Mouse (Mus musculus): ENCODE data around the gene Prr29.
A peak's percentile ranks its signal among the peaks of the same experiment; 100 is the strongest.
"Not testable (repeated sequence)": the region's sequence is repeated elsewhere in the genome, so short reads cannot be mapped to it uniquely, and the experiment has no call there.

Gene Prr29

GRCm38 (mm10) chr11:106365366-106365765 lies at the start of gene Prr29:
TSS of gene Prr29 (plus strand) at chr11:106365472.
- DNase-seq: no peak

- no peak for DNase-seq
Observed at GRCm38 (mm10) chr11:106316416-106316815, 48.9 kb upstream of the Prr29 start.

DNA sequence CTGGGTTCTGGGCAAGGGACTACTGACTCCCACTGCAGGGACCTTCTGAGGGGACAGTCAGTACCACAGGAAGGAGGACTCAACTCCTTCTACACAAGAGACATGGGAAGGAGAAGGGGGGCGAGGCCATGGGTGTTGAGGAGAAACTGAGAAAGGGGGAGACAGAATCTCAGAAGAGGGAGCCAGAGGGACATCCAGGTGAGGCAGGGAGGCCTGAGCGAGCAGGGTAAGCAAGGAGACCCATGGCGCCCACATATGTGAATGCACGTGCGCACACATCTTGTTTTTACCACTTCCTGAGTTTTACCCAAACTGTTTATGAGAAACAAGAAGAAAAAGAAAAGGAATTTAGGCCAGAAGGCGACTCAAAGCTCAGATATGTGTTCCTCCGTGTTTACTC lies 47.5 kb upstream of the Prr29 start:
- no peak for DNase-seq

GRCm38 (mm10) chr11:106318406-106319366 lies 46.6 kb upstream of the Prr29 start:
- DNase-seq: no peak

GRCm38 (mm10) chr11:106324858-106325257 lies 40.4 kb upstream of the Prr29 start:
- no peak for DNase-seq

- peak; percentile 86 to 89 for DNase-seq
Observed at GRCm38 (mm10) chr11:106325566-106326206, 39.6 kb upstream of the Prr29 start.

DNA sequence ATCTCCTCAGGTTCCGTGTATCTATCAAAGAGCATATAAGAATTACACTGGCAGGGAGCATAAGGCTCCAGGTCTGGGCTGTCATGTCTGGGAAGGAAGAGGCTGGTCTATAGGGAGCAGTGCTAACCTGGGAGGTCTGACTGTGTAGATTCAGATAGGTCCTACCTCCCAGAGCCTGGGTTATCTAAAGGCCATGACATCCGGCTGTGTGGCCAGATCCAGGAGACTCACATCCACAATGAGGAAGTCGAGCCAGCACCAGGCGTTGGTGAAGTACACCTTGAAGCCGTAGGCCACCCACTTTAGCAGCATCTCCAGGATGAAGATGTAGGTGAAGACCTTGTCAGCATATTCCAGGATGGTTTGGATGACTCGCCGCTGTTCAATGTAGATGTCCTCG lies 38.8 kb upstream of the Prr29 start:
- DNase-seq: no peak

DNA sequence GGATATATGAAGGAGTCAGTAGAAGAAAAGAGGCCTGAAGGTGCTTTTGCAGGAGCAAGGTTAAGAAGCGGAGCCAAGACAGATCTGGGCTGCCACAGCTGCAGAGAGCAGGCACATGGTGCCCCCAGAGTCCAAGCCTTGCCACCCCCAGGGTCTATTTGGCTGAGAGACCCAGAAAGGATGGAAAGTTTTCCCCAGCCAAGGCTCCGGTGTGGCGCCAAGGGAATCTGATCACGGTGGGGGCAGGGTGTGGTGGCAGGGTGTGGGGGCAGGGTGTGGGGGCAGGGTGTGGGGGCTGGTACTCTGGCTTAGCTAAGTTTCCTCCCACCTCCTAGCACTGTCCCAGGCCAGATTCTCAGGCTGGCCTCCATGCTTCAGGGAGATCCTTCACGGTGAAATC lies 36.8 kb upstream of the Prr29 start:
- no peak for DNase-seq

- DNase-seq: no peak
Observed at GRCm38 (mm10) chr11:106329128-106329527, 36.1 kb upstream of the Prr29 start.

- peak; percentile 60 to 72 for DNase-seq
Observed at GRCm38 (mm10) chr11:106329682-106330081, 35.6 kb upstream of the Prr29 start.

GRCm38 (mm10) chr11:106332458-106332857 lies 32.8 kb upstream of the Prr29 start:
- DNase-seq: peak; percentile 41 to 67

DNA sequence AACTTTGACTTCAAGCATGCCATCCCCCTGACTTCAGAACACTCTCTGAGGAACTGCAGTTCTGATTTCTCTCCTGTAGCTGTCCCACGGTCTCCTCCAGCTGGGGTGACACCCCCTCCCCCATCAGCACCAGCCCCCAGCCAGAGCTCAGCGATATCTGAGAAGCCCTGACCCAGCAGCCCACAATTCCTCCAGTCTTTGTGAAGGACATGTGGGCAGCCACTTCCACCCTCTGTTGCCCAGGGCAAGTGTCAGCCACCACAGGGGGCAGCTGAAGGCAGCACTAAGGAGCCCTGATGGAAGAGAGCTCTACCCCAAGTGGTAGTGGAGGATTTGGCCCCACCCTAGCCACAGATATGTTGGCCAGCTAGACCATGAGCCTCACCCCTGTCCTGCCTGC lies 31.2 kb upstream of the Prr29 start:
- no peak for DNase-seq

DNA sequence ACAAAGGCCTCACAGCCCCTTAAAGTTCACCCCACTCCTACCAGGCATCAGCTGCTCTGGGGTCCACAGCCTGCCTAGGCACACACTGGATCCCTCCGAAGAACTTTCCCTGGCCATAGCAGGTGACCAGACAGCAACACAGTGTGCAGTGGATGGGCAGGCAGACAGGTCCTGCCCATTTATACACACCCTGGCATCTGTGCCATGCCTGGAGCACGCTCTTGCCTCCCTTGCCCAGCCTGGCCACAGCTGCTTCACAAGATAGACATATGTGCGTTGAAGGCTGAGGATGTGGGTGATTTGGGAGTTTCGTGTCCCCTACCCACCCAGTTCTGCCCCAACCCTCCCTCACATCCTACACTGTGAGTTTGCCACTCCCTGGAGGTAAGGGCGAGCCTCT lies 27.2 kb upstream of the Prr29 start:
- no peak for DNase-seq

- no peak for DNase-seq
Observed at GRCm38 (mm10) chr11:106338870-106339269, 26.4 kb upstream of the Prr29 start.

DNA sequence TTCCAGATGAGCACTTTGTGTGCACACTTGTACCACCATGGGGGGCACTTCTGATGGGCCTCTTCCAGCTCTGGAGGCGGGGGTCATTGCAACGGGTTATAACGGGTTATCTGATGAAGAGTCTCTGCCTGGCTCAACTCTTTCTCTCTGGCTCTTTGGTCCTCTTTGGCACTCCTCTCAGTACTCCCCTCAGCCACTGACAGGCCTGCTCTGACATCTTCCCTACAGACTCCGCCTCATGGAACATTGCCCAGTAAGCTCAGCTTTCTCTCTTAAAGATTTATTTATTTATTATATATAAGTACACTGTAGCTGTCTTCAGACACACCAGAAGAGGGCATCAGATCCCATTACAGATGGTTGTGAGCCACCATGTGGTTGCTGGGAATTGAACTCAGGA lies 25.9 kb upstream of the Prr29 start:
- not testable (repeated sequence) for DNase-seq

- DNase-seq: no peak
Observed at GRCm38 (mm10) chr11:106340990-106341520, 24.2 kb upstream of the Prr29 start.

GRCm38 (mm10) chr11:106344910-106345309 lies 20.4 kb upstream of the Prr29 start:
- DNase-seq: no peak

DNA sequence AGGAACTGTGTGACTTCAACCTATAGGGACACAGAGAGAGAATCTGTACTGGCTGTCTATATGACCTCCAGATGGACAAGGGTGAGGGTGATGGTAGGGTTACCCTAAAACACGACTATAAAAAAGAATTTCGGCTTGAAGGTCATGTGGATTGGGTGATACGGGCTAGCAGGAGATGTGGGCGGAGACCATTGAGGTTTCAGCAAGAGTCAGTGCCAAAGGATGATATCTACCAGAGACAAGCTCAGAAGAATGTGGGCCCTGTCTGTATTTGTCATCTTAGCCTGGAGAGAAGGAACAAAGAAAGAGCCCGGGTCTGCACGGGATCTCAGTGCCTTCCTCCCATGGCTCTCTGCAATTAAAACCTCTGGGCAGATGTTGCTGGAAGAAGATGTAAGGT lies 15.5 kb upstream of the Prr29 start:
- DNase-seq: no peak

GRCm38 (mm10) chr11:106350853-106351252 lies 14.4 kb upstream of the Prr29 start:
- no peak for DNase-seq

- no peak for DNase-seq
Observed at GRCm38 (mm10) chr11:106351253-106351652, 14.0 kb upstream of the Prr29 start.

GRCm38 (mm10) chr11:106351941-106352340 lies 13.3 kb upstream of the Prr29 start:
- no peak for DNase-seq

DNA sequence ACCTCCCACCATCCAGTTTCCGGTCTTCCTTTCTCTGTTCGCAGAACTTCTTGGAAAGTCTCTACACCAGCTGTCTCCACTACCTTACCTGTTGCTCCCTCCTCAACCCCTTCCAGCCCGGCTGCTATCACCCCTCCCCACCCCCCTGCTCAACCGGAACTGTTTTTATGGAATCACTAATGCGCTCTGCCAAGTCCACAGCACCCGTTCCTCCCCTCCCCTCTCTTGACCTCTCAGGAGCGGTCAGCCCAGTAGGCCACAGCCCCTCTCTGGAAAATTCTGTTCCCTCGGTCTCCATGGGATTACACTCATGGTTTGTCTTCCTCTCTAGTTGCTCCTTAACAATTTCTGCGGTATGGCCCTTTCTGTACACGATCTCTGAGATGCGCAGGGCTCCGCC lies 12.1 kb upstream of the Prr29 start, which contains the start of gene Scn4a:
TSS of gene Scn4a (minus strand) at position 101 of the 400 bp plus-strand sequence.
- DNase-seq: no peak

DNA sequence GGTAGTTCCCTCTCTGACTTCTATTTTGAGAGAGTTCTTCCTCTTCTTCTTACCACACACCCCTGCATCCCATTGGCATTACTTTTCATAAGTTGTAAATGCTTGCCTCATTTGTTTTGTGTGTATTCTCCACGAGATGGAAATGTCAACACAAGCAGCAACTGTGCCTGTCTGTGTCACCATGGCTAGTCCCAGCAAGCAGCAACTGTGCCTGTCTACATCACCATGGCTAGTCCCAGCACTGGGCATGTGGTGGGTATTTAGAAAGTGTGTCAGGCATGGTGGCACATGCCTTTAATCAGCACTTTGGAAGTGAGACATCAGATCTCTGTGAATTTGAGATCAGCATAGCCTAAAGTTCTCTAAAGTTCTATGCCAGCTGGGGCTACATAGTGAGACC lies 11.1 kb upstream of the Prr29 start:
- no peak for DNase-seq

All from cerebellum, postnatal 14 days (tissue).